Mouse (Mus musculus) embryo, embryonic 10 days (tissue): ENCODE measurements around the gene Fbxw19.
"Not testable (repeated sequence)": the region's sequence is repeated elsewhere in the genome, so short reads cannot be mapped to it uniquely, and the experiment has no call there.

ENCODE experiments used
- DNase-seq: peaks from one replicate; pipeline ENCODE4 v3.0.0-alpha.2; 2015; ENCODE audit warnings: low spot score

Gene Fbxw19

DNA sequence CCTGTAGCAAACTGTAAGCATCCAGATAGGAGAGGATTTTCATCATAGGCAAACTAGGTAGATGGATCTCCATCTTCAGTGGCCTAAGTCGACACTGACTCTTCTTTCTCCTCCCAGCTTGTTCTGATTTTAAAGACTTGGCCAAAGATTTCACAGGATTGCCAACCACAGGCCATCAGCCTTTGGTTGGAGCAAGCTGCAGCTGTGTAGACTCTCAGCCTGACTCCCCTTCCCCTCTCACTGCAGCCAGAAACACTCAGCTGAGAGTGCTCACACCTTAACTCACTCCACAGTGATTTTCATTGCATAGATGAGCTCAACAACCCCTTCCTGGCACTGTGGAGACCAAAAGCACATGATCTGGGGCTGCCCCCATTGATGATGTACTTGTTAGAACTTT, at the start of gene Fbxw19:
TSS of gene Fbxw19 (minus strand) at position 101 of the 400 bp plus-strand sequence.
- not testable (repeated sequence) for DNase-seq

DNA sequence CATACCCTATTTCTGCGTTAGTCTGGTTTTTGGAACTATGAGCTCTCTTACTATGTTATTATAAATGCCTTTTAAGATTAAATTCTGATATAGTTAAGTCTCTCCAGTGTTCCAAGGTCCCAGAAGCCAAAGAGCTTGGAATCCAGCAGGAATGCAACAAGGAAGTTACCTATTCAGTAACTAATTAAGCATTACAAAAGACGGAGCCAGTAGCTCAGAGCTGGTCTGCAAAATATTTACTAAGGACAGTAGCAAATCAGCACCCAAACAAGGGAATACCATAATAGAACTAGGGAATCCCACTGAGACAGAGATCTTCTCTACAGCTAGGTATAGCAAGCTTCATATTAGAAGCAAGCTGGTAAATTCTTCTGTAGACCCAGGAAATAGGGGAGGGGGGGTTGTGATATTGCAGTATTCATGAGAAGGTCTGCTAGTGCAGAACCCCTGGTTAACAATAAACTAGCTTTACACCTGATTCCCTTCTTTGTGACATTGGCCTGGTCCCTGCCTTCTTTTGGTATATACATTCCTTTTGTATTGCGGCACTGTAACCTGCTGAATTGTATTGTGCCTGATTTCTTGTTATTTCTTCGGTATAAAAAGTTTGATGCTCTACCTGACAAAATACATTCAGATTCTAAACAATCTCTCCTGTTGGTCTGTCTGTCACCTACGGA, 27.9 kb upstream of the Fbxw19 start:
- no peak for DNase-seq

- DNase-seq, result no peak
Observed at GRCm38 (mm10) chr9:109449040-109449439, 46.6 kb downstream of the Fbxw19 start, which contains the start of gene Fbxw16. TSS of gene Fbxw16 (minus strand) at chr9:109449140.

DNA sequence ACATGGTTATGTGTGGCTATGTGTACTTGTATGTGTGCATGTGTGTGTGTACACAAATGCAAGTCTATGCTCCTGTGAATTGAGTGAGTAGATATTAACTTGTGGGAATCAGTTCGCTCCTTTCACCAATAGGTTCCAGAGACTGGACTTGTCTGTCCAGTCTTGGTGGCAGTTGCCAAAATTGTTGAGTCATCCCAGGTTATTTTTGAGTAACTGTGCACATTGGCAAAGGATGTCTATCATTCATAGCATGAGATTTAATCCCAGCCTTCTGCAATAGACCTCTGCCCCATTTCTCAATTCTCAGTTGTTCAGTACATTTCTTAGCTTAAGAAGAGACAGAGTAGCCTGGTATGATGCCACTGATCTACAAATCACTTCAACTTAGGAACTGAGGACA, 62.7 kb downstream of the Fbxw19 start:
- DNase-seq, result no peak
